Mouse (Mus musculus): Measurements from ENCODE around the gene Chn2.
"Not testable (repeated sequence)": the region's sequence is repeated elsewhere in the genome, so short reads cannot be mapped to it uniquely, and the experiment has no call there.

Chn2 gene

GRCm38 (mm10) chr6:54151443-54152241 lies 112.3 kb downstream of the Chn2 start:
- DNase-seq (ENCODE audit: extremely low spot score): no peak

GRCm38 (mm10) chr6:54157097-54157496 lies 117.7 kb downstream of the Chn2 start:
- no peak for DNase-seq (ENCODE audit: extremely low spot score)

GRCm38 (mm10) chr6:54158317-54158716 lies 119.0 kb downstream of the Chn2 start:
- DNase-seq (ENCODE audit: extremely low spot score): no peak

- no peak for DNase-seq (ENCODE audit: extremely low spot score)
These were observed 121.3 kb downstream of the Chn2 start for GRCm38 (mm10) chr6:54160677-54161076.

DNA sequence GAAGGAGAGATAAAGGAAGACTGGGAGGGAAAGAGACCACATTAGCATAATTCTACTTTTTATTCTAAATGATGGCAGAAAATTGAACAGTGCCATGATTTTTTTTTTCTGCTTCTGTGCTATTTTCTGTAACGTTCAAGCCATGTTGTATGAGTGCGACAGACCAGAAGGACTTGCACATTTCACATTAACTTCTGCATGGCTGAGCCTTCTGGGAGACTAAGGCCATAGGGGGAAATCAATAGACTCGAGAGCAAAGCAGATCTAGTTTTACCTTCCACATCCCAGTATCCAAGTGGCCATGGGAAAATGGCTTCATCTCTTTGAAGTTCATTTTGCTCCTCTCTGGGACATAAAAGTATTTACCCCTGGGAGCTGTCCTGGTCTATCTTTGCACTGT lies 121.9 kb downstream of the Chn2 start:
- DNase-seq (ENCODE audit: extremely low spot score): no peak

GRCm38 (mm10) chr6:54162321-54162720 lies 123.0 kb downstream of the Chn2 start:
- DNase-seq (ENCODE audit: extremely low spot score): no peak

DNA sequence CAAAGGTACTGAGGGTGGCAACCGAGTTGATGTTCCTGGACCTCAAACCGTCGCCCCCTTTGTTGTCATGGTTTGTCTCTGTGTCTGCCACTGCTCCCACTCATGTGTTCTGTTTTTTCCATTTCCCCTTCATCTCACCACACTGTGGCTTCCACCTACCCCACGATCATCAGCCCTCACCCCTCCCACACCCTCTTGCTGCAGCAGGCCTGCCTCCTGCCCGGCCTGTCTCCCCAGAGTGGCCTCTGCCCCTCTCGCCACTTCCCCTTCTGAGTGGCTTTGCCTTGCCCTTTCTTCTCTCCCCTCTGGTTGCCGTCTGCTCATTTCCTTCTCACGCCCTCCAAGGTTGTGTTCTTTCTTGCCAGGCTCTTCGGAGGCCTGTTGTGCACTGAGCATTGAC lies 123.4 kb downstream of the Chn2 start:
- no peak for DNase-seq (ENCODE audit: extremely low spot score)

GRCm38 (mm10) chr6:54163702-54164101 lies 124.3 kb downstream of the Chn2 start:
- DNase-seq (ENCODE audit: extremely low spot score): no peak

GRCm38 (mm10) chr6:54164777-54165176 lies 125.4 kb downstream of the Chn2 start:
- DNase-seq (ENCODE audit: extremely low spot score): peak; percentile 58

- no peak for DNase-seq (ENCODE audit: extremely low spot score)
These were observed 125.9 kb downstream of the Chn2 start for GRCm38 (mm10) chr6:54165246-54165645.

GRCm38 (mm10) chr6:54165863-54166262 lies 126.5 kb downstream of the Chn2 start:
- no peak for DNase-seq (ENCODE audit: extremely low spot score)

DNA sequence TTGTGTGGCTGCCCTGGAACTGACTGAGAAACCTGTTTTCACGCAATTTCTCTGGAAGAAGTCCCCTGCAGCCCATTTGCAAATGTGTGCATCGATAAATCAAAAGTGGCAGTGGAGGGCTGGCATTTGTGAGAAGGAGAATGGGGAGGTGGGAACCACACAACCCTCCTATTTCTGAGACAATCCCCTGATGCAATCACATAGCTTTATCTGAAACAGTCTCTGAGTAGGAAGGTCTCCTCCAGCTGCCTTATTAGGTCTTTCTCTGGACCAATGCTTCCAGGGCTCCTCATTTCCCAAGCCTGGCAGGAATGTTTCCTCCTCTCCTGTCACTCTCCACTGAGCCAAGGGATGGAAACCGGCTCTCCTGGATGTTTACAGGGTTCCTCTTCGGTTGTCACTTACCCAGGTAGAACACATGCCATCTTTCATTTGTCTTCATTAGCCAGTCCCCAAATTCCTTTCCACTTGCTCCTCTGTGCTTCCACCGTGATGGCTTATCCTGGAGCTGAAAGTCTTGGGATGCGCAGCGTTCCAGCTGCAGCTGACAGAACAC lies 127.7 kb downstream of the Chn2 start:
- DNase-seq (ENCODE audit: extremely low spot score): no peak

DNA sequence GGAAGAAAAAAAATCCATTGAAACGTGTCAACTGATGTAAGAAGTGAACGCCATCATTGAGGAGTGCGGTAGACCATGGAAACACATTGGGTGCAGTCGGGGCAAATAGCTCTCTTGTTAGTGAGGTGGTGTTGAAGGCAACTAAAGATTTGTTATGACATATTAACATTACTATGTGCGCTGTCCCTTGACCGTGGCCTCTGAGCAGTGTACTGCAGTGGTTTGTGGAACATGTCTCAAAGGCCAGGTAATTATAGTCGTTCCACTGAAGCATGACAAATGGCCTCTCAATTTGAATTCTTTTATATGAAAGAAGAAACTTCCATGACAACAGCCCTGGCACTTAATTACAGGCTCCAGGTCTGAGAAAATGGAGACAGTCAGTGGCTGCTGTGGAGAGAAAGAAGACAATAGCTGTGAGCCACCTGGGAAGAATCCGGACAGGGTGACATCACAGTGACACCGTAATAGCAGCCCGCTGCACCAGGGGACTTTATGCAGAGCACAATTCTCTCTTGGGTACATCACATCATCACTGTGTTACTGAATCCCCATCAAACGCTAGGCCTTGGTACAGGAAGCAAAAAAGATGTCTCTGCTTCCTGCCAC lies 131.0 kb downstream of the Chn2 start:
- no peak for DNase-seq (ENCODE audit: extremely low spot score)

DNA sequence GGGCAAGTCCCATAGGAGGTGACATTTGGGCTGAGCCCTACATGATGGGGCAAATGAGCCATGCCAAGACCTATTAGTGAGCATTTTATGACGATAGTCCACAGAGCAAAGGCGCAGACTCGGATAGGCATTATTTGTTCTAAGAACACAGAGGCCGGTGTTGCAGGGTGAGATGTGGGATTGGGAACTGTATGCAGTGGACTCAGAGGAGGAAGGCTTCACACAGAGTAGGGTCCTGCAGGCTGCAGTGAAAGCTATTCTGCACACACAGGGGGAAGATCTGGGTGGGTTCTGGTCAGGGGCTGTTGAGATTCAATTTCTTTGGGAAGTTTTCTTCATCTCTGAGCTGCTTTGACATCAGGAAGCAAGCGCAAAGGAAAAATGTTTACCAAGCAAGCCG lies 132.0 kb downstream of the Chn2 start:
- DNase-seq (ENCODE audit: extremely low spot score): no peak

- no peak for DNase-seq (ENCODE audit: extremely low spot score)
These were observed 136.3 kb downstream of the Chn2 start for GRCm38 (mm10) chr6:54175473-54176215.

DNA sequence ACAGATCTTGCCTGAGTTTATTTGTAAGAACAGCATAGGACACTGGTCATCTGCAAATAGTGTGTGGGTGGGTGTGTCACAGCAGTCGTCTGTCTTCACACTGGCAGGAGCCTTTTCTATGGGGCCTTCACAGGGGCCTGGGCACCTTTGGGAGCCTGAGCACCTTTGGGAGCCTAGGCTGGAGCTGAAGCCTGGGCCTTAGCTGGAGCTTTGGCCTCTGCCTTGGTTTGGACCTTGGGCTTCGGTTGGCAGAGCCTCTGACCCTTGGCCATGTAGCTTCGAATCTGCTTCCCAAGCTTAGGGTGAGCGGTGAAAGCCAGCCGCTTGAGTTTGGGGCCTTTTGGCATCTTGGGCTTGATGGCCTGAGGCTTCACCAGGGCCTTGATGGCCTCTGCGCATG lies 137.7 kb downstream of the Chn2 start:
- not testable (repeated sequence) for DNase-seq (ENCODE audit: extremely low spot score)

DNA sequence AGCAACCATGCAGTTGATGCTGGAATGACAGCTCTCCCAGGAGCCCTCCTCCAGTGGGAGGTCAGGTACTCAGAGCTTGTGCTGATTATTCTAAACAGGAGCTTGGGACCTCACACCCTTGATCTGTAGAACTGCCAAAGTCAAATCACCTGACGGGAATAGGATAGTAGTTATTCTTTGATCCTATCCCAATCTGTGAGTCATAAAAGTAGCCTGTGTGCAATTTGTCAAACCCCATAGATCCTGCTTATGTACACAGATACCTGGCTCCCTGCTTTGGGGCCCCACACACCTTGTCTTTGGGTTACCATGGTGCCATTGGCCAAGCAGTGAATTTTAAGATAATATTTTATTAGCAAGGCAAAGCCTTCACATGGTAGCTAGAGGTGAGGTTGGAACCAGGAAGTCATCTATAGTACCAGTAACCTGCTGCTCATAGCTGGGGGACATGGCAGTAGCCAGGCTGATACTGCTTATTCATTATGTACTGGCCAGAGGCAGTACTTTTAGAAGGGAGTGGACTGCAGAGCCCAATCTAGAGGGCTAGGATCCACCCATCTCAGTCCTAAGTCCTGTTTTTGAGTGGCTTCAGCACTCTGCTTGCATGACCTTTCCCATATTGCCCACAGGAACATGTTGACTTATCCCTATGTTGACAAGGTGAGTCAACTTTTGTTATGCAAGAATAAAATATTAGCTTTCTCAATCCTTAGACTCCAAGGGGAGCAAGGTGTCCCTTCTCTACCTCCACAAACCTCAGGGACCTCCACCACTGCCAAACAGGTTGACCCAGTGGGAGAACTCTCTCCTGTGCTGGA lies 139.9 kb downstream of the Chn2 start:
- DNase-seq (ENCODE audit: extremely low spot score): no peak

GRCm38 (mm10) chr6:54179874-54180212 lies 140.5 kb downstream of the Chn2 start:
- no peak for DNase-seq (ENCODE audit: extremely low spot score)

DNA sequence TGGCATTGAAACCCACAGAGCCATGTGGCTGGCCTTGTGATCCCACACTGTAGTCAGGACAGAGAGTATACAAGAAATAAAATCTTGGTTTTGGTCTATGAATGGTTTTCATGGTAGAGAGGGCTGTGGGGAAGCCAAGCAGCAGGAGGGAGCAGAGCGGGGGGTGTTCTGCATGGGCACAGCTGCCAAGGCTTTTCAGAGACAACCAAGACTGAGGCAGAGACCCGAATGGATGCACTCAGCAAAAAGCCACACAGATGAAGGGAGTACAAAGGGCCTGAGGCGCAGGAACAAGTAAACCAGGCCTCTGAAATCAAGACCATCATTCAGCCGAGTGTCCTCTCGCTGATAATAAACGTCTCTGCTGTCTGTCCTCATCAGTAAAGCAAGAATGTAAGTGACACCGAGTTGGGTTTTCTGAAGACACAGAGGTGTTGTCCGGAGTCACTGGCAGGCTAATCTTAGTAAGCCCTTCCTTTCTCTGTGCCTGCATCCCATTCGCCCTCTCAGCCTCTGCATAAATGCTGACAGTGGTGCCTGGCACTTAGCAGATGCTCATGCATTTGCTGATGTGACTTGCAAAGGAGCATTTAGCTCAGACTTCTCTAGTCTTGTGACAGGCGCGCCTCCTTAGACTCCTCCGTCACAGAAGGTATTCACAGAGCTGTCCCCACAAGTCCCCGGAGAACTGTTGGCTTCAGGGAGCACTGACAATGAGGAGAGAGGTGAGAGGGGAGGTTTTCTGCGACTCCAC lies 144.6 kb downstream of the Chn2 start:
- no peak for DNase-seq (ENCODE audit: extremely low spot score)

DNA sequence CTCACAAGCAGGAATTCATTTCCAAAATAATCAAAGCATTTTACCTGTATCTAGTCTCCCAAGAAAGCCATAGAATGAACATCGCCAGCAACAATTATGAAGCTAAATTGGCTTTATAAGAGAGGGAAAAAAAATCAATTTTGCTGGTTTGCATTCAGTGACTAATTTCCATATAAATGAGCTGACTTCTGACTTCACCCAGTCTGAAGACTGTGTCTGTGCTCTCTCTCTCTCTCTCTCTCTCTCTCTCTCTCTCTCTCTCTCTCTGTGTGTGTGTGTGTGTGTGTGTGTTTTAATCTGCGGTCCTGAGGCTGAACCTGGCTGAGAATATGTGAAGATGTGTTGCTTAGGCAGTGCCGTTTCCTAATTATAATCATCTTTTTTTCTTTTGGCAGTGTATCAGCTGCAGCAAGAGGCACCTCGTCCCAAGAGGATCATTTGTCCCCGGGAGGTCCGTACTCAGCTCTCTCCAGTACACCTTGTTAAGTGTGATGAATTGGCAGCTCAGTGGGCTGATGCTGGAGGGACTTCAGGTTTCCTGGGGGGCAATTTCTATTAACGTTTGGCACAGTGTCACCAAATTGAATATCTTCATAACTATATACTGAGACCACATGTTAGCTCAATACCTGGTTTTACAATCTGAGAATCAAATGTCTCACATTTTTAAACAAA lies 154.4 kb downstream of the Chn2 start:
- no peak for DNase-seq (ENCODE audit: extremely low spot score)

All from embryo, embryonic 9.5 days (tissue).